Mouse (Mus musculus) kidney, adult 2 months (tissue): ENCODE results near the gene Zfp335. TPM values are rescaled to one million over a fixed set of nuclear protein-coding genes. Genes with fewer than 3 reads are reported as not detected.

Experiments used
- DNase-seq: peaks from one replicate; pipeline ENCODE4 v3.0.0; 2021
- H3K27ac ChIP-seq: fragments of 200-500 bp; 2 replicates; pipeline ENCODE4 v1.5.1; 2012; ENCODE audit warnings: low read depth, low read length, control low read depth, inconsistent platforms; ENCODE audit not compliant: insufficient read depth
- H3K27me3 ChIP-seq: fragments of 200-500 bp; replicated peaks from 2 replicates; pipeline ENCODE4 v1.6.1; 2012; ENCODE audit warnings: mild to moderate bottlenecking, moderate library complexity, low read length, inconsistent platforms; ENCODE audit not compliant: control insufficient read depth, insufficient read depth
- H3K36me3 ChIP-seq: fragments of 200-500 bp; 2 replicates; pipeline ENCODE4 v1.6.1; 2012; ENCODE audit warnings: mild to moderate bottlenecking, moderate library complexity, low read length, inconsistent platforms; ENCODE audit not compliant: control insufficient read depth, insufficient read depth
- H3K4me1 ChIP-seq: fragments of 200-500 bp; 2 replicates; pipeline ENCODE4 v1.6.1; 2011; ENCODE audit warnings: low read length; ENCODE audit not compliant: control insufficient read depth, insufficient read depth
- H3K4me3 ChIP-seq: fragments of 200-500 bp; 2 replicates; pipeline ENCODE4 v1.5.1; 2011; ENCODE audit warnings: mild to moderate bottlenecking, low read depth, low read length, control low read depth; ENCODE audit not compliant: insufficient read depth
- CTCF ChIP-seq: fragments of 200-500 bp; conservative IDR thresholded peaks from 2 replicates; pipeline ENCODE4 v1.5.1; 2011; ENCODE audit warnings: low read depth, mild to moderate bottlenecking, control low read depth, low read length, moderate library complexity, mixed read lengths; ENCODE audit not compliant: insufficient read depth, insufficient read length
- POLR2A ChIP-seq: fragments of 200-500 bp; IDR thresholded peaks from one replicate; pipeline ENCODE4 v1.6.1; 2011; ENCODE audit warnings: low read depth, low read length, control low read depth
- WGBS: fragments of 180-500 bp; shearing (Covaris S2); methylation state at CpG from one replicate; pipeline ENCODE4 v1.1.7; 2018; 5-methylcytosine and 5-hydroxymethylcytosine counted together
- polyA plus RNA-seq: library from polyadenylated mRNA; depleted of rRNA; stranded (reverse); fragments of >200 nt; gene quantifications from 2 replicates; pipeline ENCODE4 v1.2.3, GENCODE M21; 2012

Zfp335 gene
- polyA plus RNA-seq, 1 experiment: 20.4 TPM

- no peaks in the 10 kb centered on the region for H3K27me3 ChIP-seq
- WGBS: 26% methylated on average over 10 of the region's 10 CpGs
- TF ChIP-seq POLR2A (no peak), CTCF (no peak)
These were observed 28.7 kb upstream of the Zfp335 start, which contains the start of gene Mmp9 for GRCm38 (mm10) chr2:164940140-164940830. TSS of gene Mmp9 (plus strand) at chr2:164940780.

GRCm38 (mm10) chr2:164939106-164939505 is 27.5 kb upstream of the Zfp335 start:
- 9% methylated on average over 11 of the region's 11 CpGs for whole genome bisulfite sequencing
- H3K4me1 ChIP-seq: peaks cover 5% of the 10 kb centered on the region; the same call in 1 of the 2 replicates
- no peak for TF ChIP-seq POLR2A
- no peak for TF ChIP-seq CTCF
- H3K36me3 ChIP-seq: no peaks in the 10 kb centered on the region
- no peak for DNase-seq
- no peak overlapping the region for H3K27ac ChIP-seq
- H3K27me3 ChIP-seq: no peaks in the 10 kb centered on the region
- H3K4me3 ChIP-seq: no peak overlapping the region

More at GRCm38 (mm10) chr2:164940140-164940830, 28.7 kb upstream of the Zfp335 start, which contains the start of gene Mmp9:
- peaks cover 5% of the 10 kb centered on the region; the same call in 1 of the 2 replicates for H3K4me1 ChIP-seq
- H3K27ac ChIP-seq: no peak within 1 kb of the TSS
- DNase-seq: no peak
- H3K36me3 ChIP-seq: no peaks in the 10 kb centered on the region
- no peak within 1 kb of the TSS for H3K4me3 ChIP-seq

GRCm38 (mm10) chr2:164938146-164939091 is 26.9 kb upstream of the Zfp335 start:
- no peaks in the 10 kb centered on the region for H3K27me3 ChIP-seq
- peak overlapping the region; percentile 28; the same call in 1 of the 2 replicates for H3K27ac ChIP-seq
- DNase-seq: peak; percentile 70
- WGBS: 4% methylated on average over 39 of the region's 39 CpGs
- H3K4me1 ChIP-seq: peaks cover 5% of the 10 kb centered on the region; the same call in 1 of the 2 replicates
- peak overlapping the region; percentile 32; the same call in 1 of the 2 replicates for H3K4me3 ChIP-seq
- no peak for TF ChIP-seq CTCF
- no peak for TF ChIP-seq POLR2A
- H3K36me3 ChIP-seq: no peaks in the 10 kb centered on the region

- no peaks in the 10 kb centered on the region for H3K36me3 ChIP-seq
- no peaks in the 10 kb centered on the region for H3K27me3 ChIP-seq
- TF ChIP-seq POLR2A (no peak), CTCF (no peak)
- peaks cover 5% of the 10 kb centered on the region; the same call in 1 of the 2 replicates for H3K4me1 ChIP-seq
- WGBS: 66% methylated on average over 4 of the region's 4 CpGs
- DNase-seq: no peak
- no peak overlapping the region for H3K27ac ChIP-seq
- no peak overlapping the region for H3K4me3 ChIP-seq
These were observed 24.4 kb upstream of the Zfp335 start for GRCm38 (mm10) chr2:164935991-164936390.

GRCm38 (mm10) chr2:164933534-164933933 is 22.0 kb upstream of the Zfp335 start:
- H3K27me3 ChIP-seq: no peaks in the 10 kb centered on the region
- TF ChIP-seq POLR2A (no peak), CTCF (no peak)
- H3K4me1 ChIP-seq: peaks cover 5% of the 10 kb centered on the region; the same call in 1 of the 2 replicates
- H3K4me3 ChIP-seq: no peak overlapping the region
- WGBS: 38% methylated on average over 8 of the region's 10 CpGs
- DNase-seq: no peak
- no peaks in the 10 kb centered on the region for H3K36me3 ChIP-seq
- H3K27ac ChIP-seq: no peak overlapping the region

GRCm38 (mm10) chr2:164930706-164931581 is 19.4 kb upstream of the Zfp335 start:
- no peaks in the 10 kb centered on the region for H3K27me3 ChIP-seq
- no peaks in the 10 kb centered on the region for H3K4me1 ChIP-seq
- no peak overlapping the region for H3K4me3 ChIP-seq
- TF ChIP-seq POLR2A (no peak), CTCF (no peak)
- no peak for DNase-seq
- no peak overlapping the region for H3K27ac ChIP-seq
- 58% methylated on average over 11 of the region's 11 CpGs for WGBS
- H3K36me3 ChIP-seq: no peaks in the 10 kb centered on the region
